ENCODE assay signal across 21 mouse cellular contexts in the genomic region with DNA sequence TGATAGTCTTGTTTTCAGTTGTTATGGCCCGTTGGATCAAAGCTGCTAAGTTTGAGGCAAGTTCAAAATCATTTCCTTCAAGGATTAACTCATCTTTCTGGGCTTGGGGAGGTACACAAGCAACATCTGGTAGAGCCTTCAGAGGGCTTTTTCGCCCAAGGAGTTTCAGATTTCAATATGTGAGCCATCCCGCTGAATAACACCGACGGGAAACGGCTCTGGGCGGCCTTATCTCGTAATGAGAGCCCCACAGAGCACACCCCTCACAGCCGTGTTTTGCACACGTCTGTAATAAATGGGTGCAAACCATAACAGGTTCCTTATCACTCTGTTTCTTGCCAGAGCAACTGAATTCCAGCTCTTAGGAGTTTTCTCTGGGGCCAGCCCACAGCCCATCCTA.
A peak's percentile ranks its signal among the peaks of the same experiment; 100 is the strongest.
DNase-seq lines count a peak whose midpoint lies in the region; ATAC-seq and TF ChIP-seq lines count a peak whose summit lies in the region.
"Had no signal": no experiment of that assay in that cellular context is flagged by ENCODE, and none has a peak within 500 bp of the region (broad histone marks: within the 10 kb centered on the region; RNA-seq: fewer than 3 reads in every experiment).

No protein-coding gene starts in this region.

- no peaks in the 10 kb centered on the region for H3K79me2 ChIP-seq in MEL (ENCODE audit: control insufficient read depth, insufficient read depth, low read length, poor library complexity)

- no peak overlapping the region for H3K9ac ChIP-seq in MEL (ENCODE audit: control insufficient read depth, low read depth, low read length, poor library complexity, severe bottlenecking)
- H3K9ac ChIP-seq in liver, postnatal 0 days (replicated peaks), result no peak overlapping the region
- H3K9ac ChIP-seq: embryonic facial prominence, embryonic 13.5 days; forebrain, embryonic 13.5 days; forebrain, embryonic 15.5 days; forebrain, postnatal 0 days had no signal

- H3K4me3 ChIP-seq in gastrocnemius, adult 2 months, result no peak overlapping the region
- no peak overlapping the region; a peak in 1 of 4 replicates for H3K4me3 ChIP-seq in MEL (ENCODE audit: control insufficient read depth in 1 of 2, insufficient read depth in 1 of 2, low read depth in 2 of 2, low read length in 2 of 2)
- H3K4me3 ChIP-seq in liver, postnatal 0 days (ENCODE audit: low read depth, low read length), result no peak overlapping the region
- H3K4me3 ChIP-seq: embryonic facial prominence, embryonic 13.5 days; forebrain, embryonic 13.5 days; forebrain, embryonic 15.5 days had no signal

- no peaks in the 10 kb centered on the region for H3K36me3 ChIP-seq in MEL (ENCODE audit: control insufficient read depth in 1 of 2, insufficient read depth in 2 of 2, low read length in 2 of 2)
- H3K36me3 ChIP-seq in liver, postnatal 0 days (replicated peaks; ENCODE audit: insufficient read depth, low read length), result no peaks in the 10 kb centered on the region
- H3K36me3 ChIP-seq: embryonic facial prominence, embryonic 13.5 days; forebrain, embryonic 15.5 days had no signal

- H3K9me3 ChIP-seq in MEL (replicated peaks; ENCODE audit: insufficient read depth, low read length), result no peaks in the 10 kb centered on the region
- H3K9me3 ChIP-seq in liver, postnatal 0 days (ENCODE audit: low read length), result no peaks in the 10 kb centered on the region
- H3K9me3 ChIP-seq: embryonic facial prominence, embryonic 13.5 days; forebrain, embryonic 13.5 days; forebrain, embryonic 15.5 days had no signal

- no peaks in the 10 kb centered on the region; a peak in 1 of 4 replicates for H3K27me3 ChIP-seq in MEL (ENCODE audit: control insufficient read depth in 1 of 2, insufficient read depth in 2 of 2, low read length in 2 of 2)
- no peaks in the 10 kb centered on the region for H3K27me3 ChIP-seq in liver, postnatal 0 days (ENCODE audit: insufficient read depth, low read length)
- H3K27me3 ChIP-seq: embryonic facial prominence, embryonic 13.5 days; forebrain, embryonic 13.5 days; forebrain, embryonic 15.5 days; Patski had no signal

- no peak for TF ChIP-seq RAD21 in MEL (IDR thresholded peaks at IDR 0.05; ENCODE audit: low read depth, low read length)

- intact Hi-C loops in gastrocnemius, adult 2 months (cut with DNase I), result loop anchor here (5.0 to 10.0 kb wide), 3 partner anchors 105 to 663 kb away; a partner anchor contains a TSS

- no peak for ATAC-seq in liver, postnatal 0 days
- ATAC-seq: activated CD4-positive, CD25-positive, alpha-beta regulatory T cell, adult 4 months; forebrain, embryonic 13.5 days; forebrain, embryonic 15.5 days; forebrain, postnatal 0 days; Patski had no signal

- no peak for TF ChIP-seq EP300 in MEL (IDR thresholded peaks at IDR 0.05; ENCODE audit: low read depth in 1 of 2, low read length in 2 of 2)
- no peak for TF ChIP-seq EP300 in liver, postnatal 0 days (IDR thresholded peaks at IDR 0.05; ENCODE audit: low read depth)

- H3K4me2 ChIP-seq in liver, postnatal 0 days (ENCODE audit: low read depth, low read length), result no peak overlapping the region
- H3K4me2 ChIP-seq: embryonic facial prominence, embryonic 13.5 days; forebrain, embryonic 13.5 days; forebrain, embryonic 15.5 days had no signal

- TF ChIP-seq CTCF in gastrocnemius, adult 2 months (IDR thresholded peaks at IDR 0.05), result no peak
- no peak for TF ChIP-seq CTCF in MEL (IDR thresholded peaks at IDR 0.05 in 2 of 3, conservative IDR thresholded peaks at IDR 0.05 in 1 of 3; ENCODE audit: control insufficient read depth in 1 of 3, insufficient read depth in 1 of 3, low read depth in 2 of 3, low read length in 3 of 3, poor library complexity in 1 of 3, severe bottlenecking in 1 of 3)
- TF ChIP-seq CTCF in liver, postnatal 0 days (IDR thresholded peaks at IDR 0.05; ENCODE audit: low read depth), result no peak

- peak; percentile 32 for DNase-seq in gastrocnemius, adult 2 months
- no peak for DNase-seq in gastrocnemius, postnatal 10 days
- peak; percentile 91 for DNase-seq in heart, adult 11 months
- DNase-seq in heart, adult 8-10 months (ENCODE audit: low spot score), result no peak
- peak; percentile 16 for DNase-seq in MEL (ENCODE audit: low read depth, low spot score)
- peak; percentile 40 for DNase-seq in skeletal muscle tissue, adult 2 months (ENCODE audit: low read depth, low spot score)
- no peak for DNase-seq in liver, postnatal 0 days
- DNase-seq: adrenal gland, adult 8-10 months; adrenal gland, postnatal 14 days; adrenal gland, postnatal 36 days; cerebellum, adult 11-12 months; cerebellum, adult 2 months; cerebellum, adult 9-10 months; cerebellum, postnatal 10 days; cerebellum, postnatal 25 days; forebrain, postnatal 0 days had no signal

- peak overlapping the region; percentile 63; the same call in 1 of the 2 replicates for H3K27ac ChIP-seq in gastrocnemius, adult 2 months
- no peak overlapping the region for H3K27ac ChIP-seq in MEL (ENCODE audit: control insufficient read depth, low read depth, low read length)
- H3K27ac ChIP-seq in liver, postnatal 0 days (ENCODE audit: low read depth), result no peak overlapping the region
- H3K27ac ChIP-seq: embryonic facial prominence, embryonic 13.5 days; forebrain, embryonic 13.5 days; forebrain, embryonic 15.5 days had no signal

- WGBS in liver, postnatal 0 days (ENCODE audit: insufficient replicate concordance), result 72% methylated on average over 10 of the region's 10 CpGs

- TF ChIP-seq POLR2A in MEL (IDR thresholded peaks at IDR 0.05; ENCODE audit: control insufficient read depth in 1 of 2, insufficient read depth in 1 of 2, low read depth in 1 of 2, low read length in 2 of 2, poor library complexity in 1 of 2), result no peak

- no peaks in the 10 kb centered on the region for H3K4me1 ChIP-seq in MEL (ENCODE audit: control insufficient read depth in 1 of 2, insufficient read depth in 2 of 2, low read length in 2 of 2)
- no peaks in the 10 kb centered on the region for H3K4me1 ChIP-seq in liver, postnatal 0 days (ENCODE audit: insufficient read depth)
- H3K4me1 ChIP-seq: embryonic facial prominence, embryonic 13.5 days; forebrain, embryonic 13.5 days; forebrain, embryonic 15.5 days had no signal

TF ChIP-seq in MEL, 35 proteins besides CTCF, POLR2A, EP300 and RAD21:
- TF ChIP-seq USF1 (IDR thresholded peaks at IDR 0.05; ENCODE audit: low read depth, low read length) (no peak), MXI1 (IDR thresholded peaks at IDR 0.05; ENCODE audit: low read depth, low read length) (no peak)

Comparison
In these comparisons a context has a peak if more than half of its experiments do, and no peak if none do; other contexts are left out.
1. DNase-seq: peak in gastrocnemius, adult 2 months (single experiment), heart, adult 11 months (single experiment), MEL (single experiment) and skeletal muscle tissue, adult 2 months (single experiment); none in gastrocnemius, postnatal 10 days (single experiment), heart, adult 8-10 months (single experiment) and liver, postnatal 0 days (single experiment).